Mouse (Mus musculus) adrenal gland, postnatal 4 days (tissue): ENCODE measurements around the gene A3galt2. TPM values are rescaled to one million over a fixed set of nuclear protein-coding genes. Genes with fewer than 3 reads are reported as not detected.

ENCODE experiments used
- DNase-seq, 2 experiments: peaks; one replicate each; pipeline ENCODE4 v3.0.0; 2021 to 2022; ENCODE audit warnings: low spot score in 2 of 2, mixed read lengths in 2 of 2
- long read RNA-seq, 2 experiments: library from polyadenylated mRNA; stranded (forward); transcript quantifications; one replicate each; pipeline ENCODE4 v2.0.0; 2021
- total RNA-seq, 2 experiments: library from RNA; stranded (reverse); gene quantifications; 2 replicates each; pipeline ENCODE4 v1.2.3; 2021

Gene A3galt2
- under 1 TPM; 0.34 to 0.70 TPM for total RNA-seq
- long read RNA-seq, experiment 1 = 0 reads
- long read RNA-seq, experiment 2 = 0 reads

DNA sequence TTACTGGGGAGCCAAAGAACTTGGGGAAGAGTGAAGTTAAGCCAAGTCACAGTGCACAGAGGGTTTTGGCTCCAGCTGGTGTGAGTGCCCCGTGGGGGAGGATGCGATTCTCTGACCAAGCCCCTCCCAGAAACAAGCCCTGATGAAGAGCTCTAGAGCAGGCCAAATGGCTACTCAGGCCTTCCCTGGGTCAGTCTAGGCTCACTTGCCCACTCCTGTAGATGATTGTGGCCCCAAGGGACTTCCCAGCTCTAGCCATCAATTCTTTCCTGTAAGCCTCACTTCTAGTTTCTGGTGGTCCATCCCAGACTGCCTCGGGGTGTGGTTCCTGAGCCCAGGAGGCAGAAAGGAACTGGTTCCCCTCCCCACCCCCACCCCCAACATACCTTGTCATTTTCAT is at the start of gene A3galt2:
TSS of gene A3galt2 (plus strand) at position 301 of the 400 bp plus-strand sequence.
- no peak for DNase-seq

DNA sequence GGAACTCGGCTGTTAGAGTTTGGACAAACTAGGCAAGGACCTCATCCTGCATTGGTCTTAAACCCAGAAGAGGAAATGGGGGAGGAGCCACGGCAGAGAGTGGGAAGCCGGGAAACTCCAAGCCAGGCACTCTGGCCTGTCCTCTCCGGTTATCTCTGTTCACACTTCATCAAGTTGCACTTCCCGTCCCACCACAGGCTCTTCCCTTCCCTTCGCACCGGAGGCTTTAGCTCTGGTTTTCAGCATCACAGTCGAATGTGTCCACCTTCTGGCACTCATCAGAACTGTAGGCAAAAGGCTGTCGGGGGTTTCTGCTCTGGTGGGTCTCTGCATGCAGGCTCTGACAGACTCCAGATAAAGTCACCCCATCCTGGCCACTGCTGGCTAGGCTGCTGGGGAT is 48.5 kb upstream of the A3galt2 start:
- no peak for DNase-seq

DNA sequence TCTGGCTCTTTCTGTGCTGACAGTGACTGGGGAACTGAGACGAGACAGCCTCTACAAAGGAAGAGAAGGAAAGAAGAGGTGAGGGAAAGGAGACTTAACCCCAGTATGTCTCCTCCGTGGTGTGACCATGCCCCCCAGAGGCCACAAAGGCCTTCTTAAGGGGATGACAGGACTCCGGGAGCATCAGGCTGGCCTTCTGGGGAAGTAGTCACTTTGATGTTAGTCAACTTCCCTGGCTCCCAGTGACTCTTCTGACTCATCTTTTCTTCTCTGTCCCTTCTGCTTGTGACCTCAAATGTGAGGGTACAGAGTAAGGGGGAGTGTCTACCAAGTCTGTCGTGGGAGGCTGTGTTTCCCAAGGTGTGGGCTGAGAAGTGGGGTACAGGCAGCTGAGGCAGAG is 47.8 kb upstream of the A3galt2 start:
- no peak for DNase-seq

DNA sequence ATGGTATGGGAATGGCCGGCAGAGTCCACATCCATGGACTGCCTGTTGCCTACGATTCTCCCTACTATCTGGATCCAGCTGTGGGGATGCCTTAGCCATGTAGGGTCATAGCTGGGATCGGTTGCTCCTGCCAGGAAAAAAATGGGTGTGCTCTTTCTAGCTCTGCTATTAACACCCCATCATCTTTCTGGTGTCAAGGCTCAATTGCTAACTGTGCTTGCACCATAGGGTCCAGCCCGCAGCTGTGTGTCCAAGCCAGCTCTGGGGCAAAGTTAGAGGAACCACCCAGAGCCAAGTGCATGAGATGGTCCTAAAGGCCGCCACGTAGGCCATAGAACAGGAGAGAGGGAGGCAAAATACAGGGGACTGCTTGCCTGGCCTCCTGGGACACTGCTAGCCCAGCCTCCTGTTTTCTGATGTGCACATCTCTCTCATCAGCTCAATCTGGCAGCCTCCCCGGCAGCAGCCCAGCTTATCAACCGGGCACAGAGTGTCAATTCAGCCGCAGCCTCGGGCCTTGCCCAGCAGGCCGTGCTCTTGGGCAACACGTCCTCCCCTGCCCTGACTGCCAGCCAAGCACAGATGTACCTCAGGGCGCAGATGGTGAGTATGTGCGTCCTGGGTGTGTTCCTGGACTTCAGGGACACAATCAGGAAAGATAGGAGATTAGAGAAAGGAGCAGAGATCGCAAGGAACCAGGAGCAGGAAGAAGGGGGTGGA is 45.9 kb upstream of the A3galt2 start:
- DNase-seq = no peak

GRCm38 (mm10) chr4:128709781-128710166 is 45.4 kb upstream of the A3galt2 start:
- DNase-seq = no peak

- no peak for DNase-seq
Measured at GRCm38 (mm10) chr4:128710286-128710685, 44.9 kb upstream of the A3galt2 start.

DNA sequence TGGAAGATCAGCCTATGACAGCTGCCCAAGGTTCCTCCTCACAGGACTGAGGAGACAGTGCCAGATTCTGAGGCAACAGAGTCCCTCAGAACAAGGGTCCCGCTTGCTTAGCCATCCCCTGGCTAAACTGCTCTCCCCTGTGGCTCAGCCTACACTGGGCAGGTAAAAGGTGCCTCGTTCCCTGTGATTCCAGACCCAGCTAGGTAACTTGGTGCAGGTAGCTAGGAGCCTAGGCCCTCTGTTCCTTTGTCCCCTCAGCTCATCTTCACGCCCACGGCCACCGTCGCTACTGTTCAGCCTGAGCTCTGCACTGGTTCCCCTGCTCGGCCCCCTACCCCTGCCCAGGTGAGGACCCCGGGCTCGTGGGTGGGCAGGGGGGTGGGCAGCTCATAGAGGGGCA is 44.4 kb upstream of the A3galt2 start:
- no peak for DNase-seq

- DNase-seq = peak; percentile 71 to 86
Measured at GRCm38 (mm10) chr4:128711455-128712135, 43.6 kb upstream of the A3galt2 start.

DNA sequence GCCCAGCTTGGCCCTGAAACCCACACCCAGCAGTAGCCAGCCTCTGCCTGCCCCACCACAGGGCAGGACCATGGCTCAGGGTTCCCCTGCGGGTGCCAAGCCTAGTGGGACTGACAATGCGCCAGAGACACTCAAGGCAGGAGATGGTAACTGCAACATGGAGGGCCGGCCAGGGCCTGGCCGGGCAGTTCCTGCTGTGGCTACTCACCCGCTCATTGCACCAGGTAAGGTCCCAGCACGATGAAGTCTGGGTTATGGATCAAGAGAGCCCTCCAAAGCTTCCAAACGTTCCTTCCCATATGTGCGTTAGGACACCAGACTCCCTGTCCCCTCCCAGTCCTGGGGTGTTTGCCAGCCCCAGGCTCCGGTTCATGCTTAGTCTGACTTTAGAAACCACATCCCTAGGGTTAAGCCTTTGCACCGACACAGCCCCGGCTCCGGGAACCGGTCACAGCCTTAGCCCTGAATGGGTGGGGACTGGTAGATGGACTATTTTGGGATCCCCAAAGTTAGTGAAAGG is 43.0 kb upstream of the A3galt2 start:
- DNase-seq = no peak

DNA sequence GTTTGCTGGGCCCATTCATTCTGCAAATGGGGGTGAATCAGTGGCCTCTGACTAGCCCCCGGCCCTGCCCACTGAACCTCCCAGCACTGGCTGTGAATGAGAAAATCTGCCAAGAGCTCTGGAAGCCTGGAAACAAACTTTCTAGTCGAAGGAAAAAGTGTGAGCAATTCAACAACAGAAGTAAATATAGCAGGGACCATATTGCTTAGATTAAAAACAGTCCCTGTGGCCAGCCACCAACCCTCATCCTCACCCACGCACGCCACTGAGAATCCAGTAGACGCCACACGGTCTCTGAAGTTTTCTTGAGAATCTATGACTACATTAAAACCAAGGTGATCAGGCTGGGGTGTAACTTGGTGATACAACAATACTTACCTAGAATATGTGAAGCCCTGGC is 42.2 kb upstream of the A3galt2 start:
- DNase-seq = no peak

DNA sequence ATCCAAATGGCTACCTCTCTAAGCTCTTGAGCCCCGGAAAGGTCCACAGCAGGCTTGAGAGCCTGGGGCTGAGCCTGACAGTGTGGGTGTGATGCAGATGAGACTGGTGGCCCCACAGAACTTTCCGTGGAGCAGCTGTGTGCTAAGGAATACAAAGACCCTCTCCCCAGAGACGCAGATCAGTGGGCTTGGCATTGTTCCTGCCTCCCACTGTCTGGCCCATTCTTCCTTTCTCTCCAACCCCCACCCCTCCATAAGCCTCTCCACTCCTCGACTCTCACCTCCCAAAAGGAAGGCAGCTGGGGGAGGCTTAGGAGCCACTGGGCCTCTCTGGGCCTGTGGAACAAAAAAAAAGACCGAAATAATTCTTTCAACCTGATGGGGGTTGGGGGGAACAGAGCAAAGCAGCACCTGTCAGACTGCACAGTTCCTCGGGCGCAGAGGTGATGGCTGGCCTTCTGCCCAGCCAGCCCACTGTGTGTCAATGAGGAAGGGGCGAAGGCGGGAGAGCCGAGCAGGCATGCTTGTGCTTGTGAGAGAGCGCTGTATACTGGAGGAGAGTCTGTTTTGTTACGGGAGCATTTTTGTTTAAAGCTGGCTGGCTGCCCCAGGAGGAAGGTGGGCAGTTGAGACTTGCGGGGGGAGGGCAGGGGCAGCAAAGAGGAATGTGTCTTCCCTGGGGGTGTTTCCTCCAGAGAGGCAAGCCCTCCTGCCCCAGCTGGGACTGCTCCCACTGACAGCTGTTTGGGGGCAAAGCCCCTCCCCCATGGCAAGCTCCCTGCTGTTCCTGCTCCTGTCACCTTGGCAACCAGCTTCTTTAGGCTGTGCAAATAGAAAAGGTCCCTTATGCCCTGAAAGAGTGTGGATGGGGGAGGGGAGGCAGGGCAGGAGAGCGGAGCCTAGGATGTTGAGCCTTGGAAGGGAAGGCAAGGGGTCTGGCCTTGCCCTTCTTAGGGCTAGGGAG is 39.6 kb upstream of the A3galt2 start:
- no peak for DNase-seq

DNA sequence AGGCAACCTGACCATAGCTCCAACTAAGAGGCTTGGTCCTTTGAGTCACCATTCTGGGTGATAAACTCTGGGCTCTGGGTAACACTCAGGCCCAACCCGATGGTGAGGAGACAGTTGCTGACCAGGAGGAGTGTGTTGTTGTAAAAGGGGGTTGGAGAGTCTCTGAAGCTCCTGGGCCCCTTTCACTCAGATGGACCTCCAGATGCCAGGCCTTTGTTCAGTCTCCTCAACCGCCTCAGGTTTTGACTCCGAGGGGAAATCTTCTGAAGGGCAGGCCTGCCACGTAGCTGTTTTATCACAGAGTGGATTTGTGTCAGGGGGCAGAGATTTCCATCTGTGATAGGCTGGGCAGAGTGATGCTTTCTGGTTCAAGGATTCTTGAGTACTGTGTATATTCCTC is 38.9 kb upstream of the A3galt2 start:
- DNase-seq = no peak

DNA sequence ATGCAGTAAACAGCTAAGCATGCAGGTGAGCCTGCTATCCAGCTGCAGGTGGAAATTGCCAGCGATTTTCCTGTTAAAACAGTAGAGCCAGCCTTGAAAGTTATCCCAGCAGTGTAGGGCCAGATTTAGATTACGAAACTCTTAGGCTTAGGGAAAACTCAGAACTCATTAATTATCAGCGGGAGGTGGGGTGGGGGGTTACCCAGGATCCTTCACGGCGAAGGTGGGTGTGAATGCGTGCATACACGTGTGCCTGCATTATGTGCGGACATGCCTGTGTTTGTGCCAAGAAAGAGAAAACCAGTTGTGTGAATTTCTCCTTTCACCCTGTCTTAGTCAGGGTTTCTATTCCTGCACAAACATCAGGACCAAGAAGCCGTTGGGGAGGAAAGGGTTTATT is 38.4 kb upstream of the A3galt2 start:
- DNase-seq = no peak

DNA sequence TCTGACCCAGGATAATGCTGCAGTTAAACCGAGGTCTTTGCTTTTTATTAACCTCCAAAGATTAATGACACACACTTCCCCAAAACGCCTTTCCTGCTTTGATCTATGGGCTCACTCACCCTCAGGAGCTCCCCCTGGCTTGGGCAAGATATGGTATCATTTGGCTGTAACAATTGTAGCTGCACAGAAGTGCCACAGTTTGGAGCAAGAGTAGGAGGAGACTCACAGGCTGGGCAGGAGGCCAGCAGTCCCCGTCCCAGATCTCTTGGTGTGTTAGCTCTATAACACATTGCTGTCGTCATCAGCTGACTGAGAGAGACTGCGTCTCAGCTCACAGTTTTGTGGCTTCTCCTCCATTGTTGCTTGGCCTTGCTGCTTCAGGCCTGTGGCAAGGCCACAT is 35.1 kb upstream of the A3galt2 start:
- no peak for DNase-seq

- DNase-seq = no peak
Measured at GRCm38 (mm10) chr4:128721061-128721648, 34.0 kb upstream of the A3galt2 start.

DNA sequence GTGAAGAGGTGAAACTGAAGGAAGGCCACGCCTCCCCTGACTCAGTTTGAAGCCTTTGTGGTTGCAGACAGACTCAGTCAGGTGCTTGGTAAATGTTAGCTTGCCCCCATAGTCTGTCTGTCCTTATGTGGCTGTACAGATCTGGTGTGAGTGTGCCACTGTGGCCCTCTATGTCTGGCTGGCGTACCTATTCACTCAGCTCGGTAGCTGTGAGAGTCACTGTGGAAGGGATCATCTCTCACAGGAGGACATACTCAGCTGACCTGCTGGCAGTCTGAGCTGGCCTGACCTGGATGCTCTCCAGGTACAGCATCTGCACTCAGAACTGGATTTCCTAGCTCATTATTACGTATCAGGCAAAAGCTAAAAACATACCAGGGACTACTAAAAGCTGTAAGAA is 33.4 kb upstream of the A3galt2 start:
- DNase-seq = no peak

GRCm38 (mm10) chr4:128722932-128723331 is 32.2 kb upstream of the A3galt2 start:
- no peak for DNase-seq

GRCm38 (mm10) chr4:128723431-128723830 is 31.7 kb upstream of the A3galt2 start:
- no peak for DNase-seq

GRCm38 (mm10) chr4:128724059-128724458 is 31.1 kb upstream of the A3galt2 start:
- DNase-seq = no peak

DNA sequence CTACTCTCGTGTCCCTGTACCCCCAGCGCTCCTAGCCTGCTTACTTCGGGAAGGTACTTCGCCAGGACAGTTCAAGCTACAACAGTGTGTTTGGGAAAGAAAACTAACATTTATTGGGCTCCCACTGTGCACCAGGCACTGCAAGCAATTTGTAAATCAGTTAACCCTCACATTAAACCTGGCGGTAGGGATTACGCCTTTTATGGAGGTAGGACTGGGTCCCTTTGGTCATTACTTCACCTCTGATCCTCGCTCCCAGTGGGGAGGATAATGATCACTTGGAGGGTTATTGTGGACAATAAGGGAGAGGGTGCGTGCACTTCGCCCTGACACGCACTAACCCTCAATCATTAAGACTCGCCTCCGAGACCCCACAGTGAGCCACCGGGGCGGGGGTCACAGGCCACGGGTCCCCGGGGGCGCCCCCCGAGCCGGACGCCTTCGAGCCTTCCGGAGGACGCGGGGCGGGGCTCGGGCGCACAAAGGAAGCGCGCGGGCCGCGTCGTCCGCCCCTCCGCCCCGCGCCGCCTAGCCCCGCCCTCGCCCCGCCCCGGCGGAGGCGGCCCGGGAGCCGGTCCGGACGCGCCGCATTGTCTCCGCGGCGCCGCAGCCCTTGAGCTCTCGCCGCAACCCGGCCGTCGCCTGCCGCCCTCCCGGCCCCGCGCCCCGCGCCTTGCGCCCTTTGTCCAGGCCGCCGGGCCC is 28.0 kb upstream of the A3galt2 start:
- DNase-seq = peak; percentile 61 to 67
